In genomic region chr3:90583893-90584292, GRCm38 (mm10) we compare ENCODE assay signal across 14 mouse cellular contexts. TPM values are rescaled to one million over a fixed set of nuclear protein-coding genes. Genes with fewer than 3 reads are reported as not detected.
DNase-seq lines count a peak whose midpoint lies in the region; ATAC-seq and TF ChIP-seq lines count a peak whose summit lies in the region.
"Had no signal": no experiment of that assay in that cellular context is flagged by ENCODE, and none has a peak within 500 bp of the region (broad histone marks: within the 10 kb centered on the region; RNA-seq: fewer than 3 reads in every experiment).

No protein-coding gene starts in this region.

- ATAC-seq in kidney, embryonic 14.5 days (ENCODE audit: low FRiP score, low TSS enrichment), result no peak
- no peak for ATAC-seq in liver, embryonic 11.5 days (replicated peaks; ENCODE audit: low FRiP score)

- H3K27me3 ChIP-seq in kidney, adult 2 months (replicated peaks; ENCODE audit: control insufficient read depth, insufficient read depth, low read length), result no peaks in the 10 kb centered on the region
- H3K27me3 ChIP-seq in kidney, embryonic 14.5 days (ENCODE audit: control insufficient read depth, insufficient read depth, low read length), result no peaks in the 10 kb centered on the region
- H3K27me3 ChIP-seq in liver, embryonic 11.5 days (replicated peaks; ENCODE audit: control insufficient read depth, insufficient read depth, low read length), result no peaks in the 10 kb centered on the region

- intact Hi-C loops in heart, postnatal 10 days (cut with DNase I), result loop anchor here (5.0 kb wide), 1 partner anchor 42 kb away; no protein-coding TSS in a partner anchor

- no peaks in the 10 kb centered on the region for H3K9me3 ChIP-seq in kidney, embryonic 14.5 days (ENCODE audit: control insufficient read depth, low read length)
- H3K9me3 ChIP-seq in liver, embryonic 11.5 days (ENCODE audit: control insufficient read depth, low read length), result no peaks in the 10 kb centered on the region

- H3K27ac ChIP-seq in kidney, adult 2 months (ENCODE audit: insufficient read depth, low read depth, low read length), result no peak overlapping the region
- H3K27ac ChIP-seq in kidney, embryonic 14.5 days (ENCODE audit: low read depth, low read length), result no peak overlapping the region
- no peak overlapping the region for H3K27ac ChIP-seq in liver, embryonic 11.5 days (ENCODE audit: low read depth, low read length)

- no peak overlapping the region for H3K4me2 ChIP-seq in kidney, embryonic 14.5 days (replicated peaks; ENCODE audit: low read depth, low read length)
- no peak overlapping the region for H3K4me2 ChIP-seq in liver, embryonic 11.5 days

- TF ChIP-seq CTCF in kidney, adult 2 months (conservative IDR thresholded peaks at IDR 0.05; ENCODE audit: insufficient read depth, insufficient read length, low read depth, low read length), result no peak

- H3K4me1 ChIP-seq in kidney, adult 2 months (ENCODE audit: control insufficient read depth, insufficient read depth, low read length), result no peaks in the 10 kb centered on the region
- H3K4me1 ChIP-seq in kidney, embryonic 14.5 days (ENCODE audit: control insufficient read depth, insufficient read depth, low read length), result no peaks in the 10 kb centered on the region
- H3K4me1 ChIP-seq in liver, embryonic 11.5 days (replicated peaks; ENCODE audit: control insufficient read depth, insufficient read depth, low read length), result no peaks in the 10 kb centered on the region

- H3K9ac ChIP-seq in kidney, embryonic 14.5 days (ENCODE audit: low read depth, low read length), result no peak overlapping the region
- no peak overlapping the region for H3K9ac ChIP-seq in liver, embryonic 11.5 days (ENCODE audit: low read depth, low read length)

- no peak overlapping the region for H3K4me3 ChIP-seq in kidney, adult 2 months (ENCODE audit: insufficient read depth, low read depth, low read length)
- H3K4me3 ChIP-seq in kidney, embryonic 14.5 days (ENCODE audit: low read length), result no peak overlapping the region
- no peak overlapping the region for H3K4me3 ChIP-seq in liver, embryonic 11.5 days (ENCODE audit: low read depth, low read length)

- peak; percentile 59 for DNase-seq in adrenal gland, adult 2 months
- DNase-seq in adrenal gland, adult 18-20 months (ENCODE audit: low spot score in 2 of 2), result no peak
- DNase-seq in kidney, adult 2 months, result peak; percentile 78
- DNase-seq in heart, postnatal 10 days, result peak; percentile 45 to 53
- DNase-seq in kidney, postnatal 36 days, result peak; percentile 62 to 68
- no peak for DNase-seq in liver, embryonic 11.5 days (ENCODE audit: low spot score)
- no peak for DNase-seq in spleen, postnatal 14 days (ENCODE audit: low spot score in 2 of 2)
- DNase-seq: B cell, adult 2 months; lung, adult 18-20 months; spleen, adult 18-20 months; thymus, postnatal 4 days had no signal

- WGBS in kidney, adult 2 months, result 56% methylated on average over 3 of the region's 3 CpGs
- WGBS in kidney, embryonic 14.5 days, result 54% methylated on average over 3 of the region's 3 CpGs
- WGBS in liver, embryonic 11.5 days, result 35% methylated on average over 3 of the region's 3 CpGs

- no peak for TF ChIP-seq POLR2A in kidney, adult 2 months (IDR thresholded peaks at IDR 0.05; ENCODE audit: low read depth, low read length)

- no peaks in the 10 kb centered on the region for H3K36me3 ChIP-seq in kidney, adult 2 months (ENCODE audit: control insufficient read depth, insufficient read depth, low read length)
- H3K36me3 ChIP-seq in kidney, embryonic 14.5 days (ENCODE audit: control insufficient read depth, insufficient read depth, low read length), result no peaks in the 10 kb centered on the region
- no peaks in the 10 kb centered on the region for H3K36me3 ChIP-seq in liver, embryonic 11.5 days (ENCODE audit: control insufficient read depth, insufficient read depth, low read length)

RNA-seq across cellular contexts. Expression of gene S100a2, which starts 6.2 kb away (rescaled TPM):
- total RNA-seq in adrenal gland, adult 2 months (2021), result not detected
- not detected in 2 replicates for polyA plus RNA-seq in adrenal gland, adult 2 months (2012; rRNA removed)
- not detected for total RNA-seq in adrenal gland, adult 18-20 months (2021)
- polyA plus RNA-seq in kidney, adult 2 months (2012; rRNA removed), result not detected in 2 replicates
- polyA plus RNA-seq in kidney, embryonic 14.5 days (2014; fragmentation: Nextera tagmentation; extraction: Ambion mirVana), result not detected in 2 replicates
- total RNA-seq in heart, postnatal 10 days (2021), result not detected
- polyA plus RNA-seq in liver, embryonic 11.5 days (2014; fragmentation: Nextera tagmentation; extraction: Ambion mirVana), result not detected in 2 replicates
- total RNA-seq: left cerebral cortex, postnatal 36 days had no signal
- polyA plus RNA-seq: frontal cortex, adult 2 months had no signal

RNA-seq across cellular contexts. Expression of gene Gm42674, which starts 17.8 kb away (rescaled TPM):
- not detected for total RNA-seq in adrenal gland, adult 2 months (2021)
- polyA plus RNA-seq in adrenal gland, adult 2 months (2012; rRNA removed), result not detected in 2 replicates
- not detected for total RNA-seq in adrenal gland, adult 18-20 months (2021)
- not detected in 2 replicates for polyA plus RNA-seq in kidney, adult 2 months (2012; rRNA removed)
- polyA plus RNA-seq in kidney, embryonic 14.5 days (2014; fragmentation: Nextera tagmentation; extraction: Ambion mirVana), result not detected in 2 replicates
- total RNA-seq in heart, postnatal 10 days (2021), result not detected
- polyA plus RNA-seq in liver, embryonic 11.5 days (2014; fragmentation: Nextera tagmentation; extraction: Ambion mirVana), result not detected in 2 replicates
- total RNA-seq: left cerebral cortex, postnatal 36 days had no signal
- polyA plus RNA-seq: frontal cortex, adult 2 months had no signal

RNA-seq across cellular contexts. Expression of gene S100a4, which starts 19.7 kb away (rescaled TPM):
- total RNA-seq in adrenal gland, adult 2 months (2021), result 10 to 100 TPM in 1 of 2 experiments, 1 to 10 TPM in 1; 3.1 to 20.7 TPM
- 0.88 and 1.0 TPM in 2 replicates for polyA plus RNA-seq in adrenal gland, adult 2 months (2012; rRNA removed)
- 10 to 100 TPM in 1 of 2 experiments, 1 to 10 TPM in 1; 5.1 to 14.9 TPM for total RNA-seq in adrenal gland, adult 18-20 months (2021)
- 10.3 and 16.9 TPM in 2 replicates for polyA plus RNA-seq in kidney, adult 2 months (2012; rRNA removed)
- polyA plus RNA-seq in kidney, embryonic 14.5 days (2014; fragmentation: Nextera tagmentation; extraction: Ambion mirVana), result 2.7 and 3.9 TPM in 2 replicates
- total RNA-seq in heart, postnatal 10 days (2021), result 10 to 100 TPM; 10.3 to 11.7 TPM
- polyA plus RNA-seq in liver, embryonic 11.5 days (2014; fragmentation: Nextera tagmentation; extraction: Ambion mirVana), result 0.69 and 0.77 TPM in 2 replicates

RNA-seq across cellular contexts. Expression of gene S100a3, which starts 23.5 kb away (rescaled TPM):
- total RNA-seq in adrenal gland, adult 2 months (2021), result under 1 TPM in 1 of 2 experiments, not detected in 1; 0.66 TPM
- polyA plus RNA-seq in adrenal gland, adult 2 months (2012; rRNA removed), result 0.46 TPM in 1 of 2 replicates, not detected in the other
- total RNA-seq in adrenal gland, adult 18-20 months (2021), result not detected
- 0.23 and 0.34 TPM in 2 replicates for polyA plus RNA-seq in kidney, adult 2 months (2012; rRNA removed)
- polyA plus RNA-seq in kidney, embryonic 14.5 days (2014; fragmentation: Nextera tagmentation; extraction: Ambion mirVana), result 0.06 TPM in 1 of 2 replicates, not detected in the other
- not detected for total RNA-seq in heart, postnatal 10 days (2021)
- not detected in 2 replicates for polyA plus RNA-seq in liver, embryonic 11.5 days (2014; fragmentation: Nextera tagmentation; extraction: Ambion mirVana)

RNA-seq across cellular contexts. Expression of gene S100a5, which starts 24.4 kb away (rescaled TPM):
- not detected for total RNA-seq in adrenal gland, adult 2 months (2021)
- not detected in 2 replicates for polyA plus RNA-seq in adrenal gland, adult 2 months (2012; rRNA removed)
- not detected for total RNA-seq in adrenal gland, adult 18-20 months (2021)
- not detected in 2 replicates for polyA plus RNA-seq in kidney, adult 2 months (2012; rRNA removed)
- polyA plus RNA-seq in kidney, embryonic 14.5 days (2014; fragmentation: Nextera tagmentation; extraction: Ambion mirVana), result 0.56 TPM in 1 of 2 replicates, not detected in the other
- total RNA-seq in heart, postnatal 10 days (2021), result not detected
- polyA plus RNA-seq in liver, embryonic 11.5 days (2014; fragmentation: Nextera tagmentation; extraction: Ambion mirVana), result not detected in 2 replicates
- total RNA-seq: left cerebral cortex, postnatal 36 days had no signal

Comparison
In these comparisons a context has a peak if more than half of its experiments do, and no peak if none do; other contexts are left out.
1. DNase-seq: peak in adrenal gland, adult 2 months (single experiment), kidney, adult 2 months (single experiment), heart, postnatal 10 days (2 of 2) and kidney, postnatal 36 days (2 of 2); none in adrenal gland, adult 18-20 months (0 of 2), liver, embryonic 11.5 days (single experiment) and spleen, postnatal 14 days (0 of 2).